Mouse (Mus musculus) hindbrain, embryonic 16.5 days (tissue): ENCODE data around the gene Cdc20. TPM values are rescaled to one million over a fixed set of nuclear protein-coding genes. Genes with fewer than 3 reads are reported as not detected.

Experiments
- ATAC-seq: fragments of 200-750 bp; cut with Nextera tagmentation; 2 replicates; pipeline ENCODE4 v1.8.0; 2017; ENCODE audit warnings: moderate TSS enrichment, moderate library complexity
- H3K27ac ChIP-seq: fragments of 300-500 bp; sonication (generic); 2 replicates; pipeline ENCODE4 v1.5.1; 2014; ENCODE audit warnings: low read depth, mild to moderate bottlenecking, control low read depth, low read length, moderate library complexity
- H3K27me3 ChIP-seq: fragments of 300-500 bp; sonication (generic); replicated peaks from 2 replicates; pipeline ENCODE4 v1.6.1; 2014; ENCODE audit warnings: low read length; ENCODE audit not compliant: control insufficient read depth, insufficient read depth
- H3K36me3 ChIP-seq: fragments of 300-500 bp; sonication (generic); 2 replicates; pipeline ENCODE4 v1.6.1; 2014; ENCODE audit warnings: mild to moderate bottlenecking, low read length, moderate library complexity, mixed read lengths; ENCODE audit not compliant: control insufficient read depth, insufficient read depth
- H3K4me1 ChIP-seq: fragments of 300-500 bp; sonication (generic); 2 replicates; pipeline ENCODE4 v1.6.1; 2014; ENCODE audit warnings: low read depth, low read length; ENCODE audit not compliant: control insufficient read depth, insufficient read depth
- H3K4me2 ChIP-seq: fragments of 300-500 bp; sonication (generic); 2 replicates; pipeline ENCODE4 v1.6.1; 2014; ENCODE audit warnings: mild to moderate bottlenecking, low read length, control low read depth, moderate library complexity
- H3K4me3 ChIP-seq: fragments of 300-500 bp; sonication (generic); 2 replicates; pipeline ENCODE4 v1.5.1; 2014; ENCODE audit warnings: mild to moderate bottlenecking, low read length, control low read depth, moderate library complexity
- H3K9ac ChIP-seq: fragments of 300-500 bp; sonication (generic); 2 replicates; pipeline ENCODE4 v1.6.1; 2014; ENCODE audit warnings: low read depth, mild to moderate bottlenecking, control low read depth, low read length, moderate library complexity
- H3K9me3 ChIP-seq: fragments of 300-500 bp; sonication (generic); 2 replicates; pipeline ENCODE4 v1.6.1; 2014; ENCODE audit warnings: mild to moderate bottlenecking, low read length, moderate library complexity; ENCODE audit not compliant: control insufficient read depth
- WGBS: fragments of 180-500 bp; shearing (Covaris S2); extraction: QIAGEN DNeasy Blood & Tissue Kit; methylation state at CpG from one replicate; pipeline ENCODE4 v1.1.7; 2014; 5-methylcytosine and 5-hydroxymethylcytosine counted together
- polyA plus RNA-seq: library from polyadenylated mRNA; unstranded; fragments of >200 nt; fragmentation: Nextera tagmentation; extraction: Ambion mirVana; gene quantifications from 2 replicates; pipeline ENCODE4 v1.2.1, GENCODE M21; 2015

Cdc20 gene
- polyA plus RNA-seq = 39.6 and 53.7 TPM in 2 replicates

DNA sequence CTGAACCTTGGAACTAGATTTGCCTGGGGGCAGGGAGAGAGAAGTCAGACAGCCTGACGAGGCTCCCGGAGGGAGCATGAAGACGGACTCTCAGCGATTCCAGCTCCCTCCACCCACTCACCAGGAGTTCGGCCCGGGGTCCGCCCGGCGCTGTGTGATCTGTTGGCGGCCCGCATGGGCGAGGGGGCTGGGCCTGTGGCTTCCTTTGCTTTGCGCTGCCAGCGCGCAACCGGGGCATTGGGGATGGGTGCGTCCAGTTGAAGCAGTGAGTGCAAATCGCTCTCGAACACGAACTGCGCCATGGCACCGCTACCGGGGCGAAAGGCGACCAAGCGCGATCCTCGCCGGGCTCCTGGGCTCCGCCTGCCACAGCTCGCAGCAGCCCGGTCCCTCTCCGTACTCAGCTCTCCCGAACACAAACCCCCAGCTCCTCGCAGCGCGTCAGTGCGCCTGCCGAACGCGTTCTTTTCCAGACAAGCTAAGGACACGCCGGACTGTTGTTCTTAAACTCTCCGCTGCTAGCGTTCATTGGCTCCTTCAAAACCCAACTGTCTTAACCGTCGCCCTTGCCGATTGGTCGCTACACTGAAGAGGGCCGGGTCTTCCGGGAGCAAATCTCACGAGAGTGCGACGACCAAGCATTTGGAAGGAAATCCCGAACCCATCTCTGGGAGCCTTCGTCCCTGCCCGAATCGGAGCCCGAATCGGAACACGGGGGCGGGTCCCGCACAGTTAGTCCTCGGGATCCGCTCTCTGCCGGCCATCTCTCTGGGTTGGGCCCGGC, at the start of gene Cdc20:
Gene Cdc20 (minus strand): TSS at position 533 of the 784 bp plus-strand sequence.
- Histone ChIP-seq H3K9ac (peak within 1 kb of the TSS; percentile 60), H3K27me3 (no peaks in the 10 kb centered on the region), H3K36me3 (peaks cover 5% of the 10 kb centered on the region; the same call in 1 of the 2 replicates), H3K4me1 (peaks cover 11% of the 10 kb centered on the region), H3K4me3 (peak within 1 kb of the TSS; percentile 48), H3K9me3 (no peaks in the 10 kb centered on the region), H3K27ac (peak within 1 kb of the TSS; percentile 84), H3K4me2 (peak within 1 kb of the TSS; percentile 84)
- under 1% methylated on average over 59 of the region's 67 CpGs for WGBS
- peak; percentile 97 for ATAC-seq

DNA sequence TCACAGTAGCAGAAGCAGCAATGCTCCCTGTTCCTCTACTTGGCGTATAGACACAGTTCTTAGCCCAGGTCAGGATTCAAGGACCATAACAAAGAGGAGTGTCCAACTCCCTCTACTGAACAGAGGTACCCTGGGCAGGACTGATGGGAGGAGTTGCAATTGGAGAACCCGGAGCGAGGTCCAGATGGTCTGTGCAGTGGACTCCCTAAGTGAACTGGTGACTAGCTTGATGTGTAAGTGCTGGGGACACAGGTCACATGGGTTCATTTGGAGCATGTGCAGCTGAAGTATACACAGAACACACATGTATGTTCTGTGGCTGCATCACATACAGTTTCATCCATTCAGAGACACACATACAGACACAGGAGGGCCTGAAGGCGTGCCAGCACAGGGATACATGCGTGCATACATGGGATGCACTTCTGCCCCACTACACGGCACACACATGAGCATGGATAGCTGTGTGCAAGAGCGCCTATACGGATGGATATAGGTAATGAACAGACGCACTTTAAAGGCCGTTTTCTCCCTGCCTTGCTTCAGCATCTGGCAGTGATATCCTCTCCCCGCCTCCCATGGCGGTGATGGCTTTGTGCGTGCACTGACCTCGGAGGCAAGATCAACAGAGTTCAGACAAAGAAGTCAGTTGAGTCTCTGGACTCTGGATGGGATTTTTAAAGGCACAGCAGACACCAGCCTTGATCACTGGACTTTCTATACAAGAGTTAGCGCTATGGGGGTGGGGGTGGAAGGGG, 39.8 kb upstream of the Cdc20 start:
- no peak overlapping the region for H3K9ac ChIP-seq

DNA sequence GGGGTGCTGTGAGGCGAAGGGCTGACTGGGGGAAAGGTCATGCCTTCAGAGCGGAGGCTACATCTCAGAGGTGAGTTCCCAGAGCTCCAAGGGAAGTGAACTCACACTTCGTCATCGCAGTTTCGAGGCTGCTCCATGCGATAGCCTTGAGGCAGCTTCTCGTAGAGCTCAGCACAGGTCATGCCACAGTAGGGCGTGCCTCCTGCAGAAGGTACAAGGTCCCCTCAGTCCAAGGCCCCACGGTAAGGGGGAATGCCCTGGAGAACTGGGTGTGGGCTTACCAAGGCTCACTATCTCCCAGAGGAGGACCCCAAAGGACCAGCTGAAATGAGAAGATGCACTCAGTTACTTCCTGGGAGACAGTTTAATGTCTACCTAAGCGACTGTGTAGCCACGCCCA, 35.5 kb upstream of the Cdc20 start:
- no peak overlapping the region for H3K27ac ChIP-seq
- H3K4me3 ChIP-seq = no peak overlapping the region
- H3K4me1 ChIP-seq = no peaks in the 10 kb centered on the region
- peaks cover 4% of the 10 kb centered on the region for H3K9me3 ChIP-seq
- ATAC-seq = no peak
- WGBS = 93% methylated on average over 11 of the region's 11 CpGs
- no peaks in the 10 kb centered on the region for H3K27me3 ChIP-seq
- no peak overlapping the region for H3K9ac ChIP-seq
- H3K4me2 ChIP-seq = no peak overlapping the region
- H3K36me3 ChIP-seq = no peaks in the 10 kb centered on the region

More for the DNA sequence above, 39.8 kb upstream of the Cdc20 start:
- Histone ChIP-seq H3K4me1 (no peaks in the 10 kb centered on the region), H3K9me3 (no peaks in the 10 kb centered on the region), H3K4me2 (no peak overlapping the region), H3K36me3 (no peaks in the 10 kb centered on the region), H3K27me3 (no peaks in the 10 kb centered on the region), H3K27ac (no peak overlapping the region), H3K4me3 (no peak overlapping the region)
- ATAC-seq = no peak
- WGBS = 49% methylated on average over 15 of the region's 15 CpGs

DNA sequence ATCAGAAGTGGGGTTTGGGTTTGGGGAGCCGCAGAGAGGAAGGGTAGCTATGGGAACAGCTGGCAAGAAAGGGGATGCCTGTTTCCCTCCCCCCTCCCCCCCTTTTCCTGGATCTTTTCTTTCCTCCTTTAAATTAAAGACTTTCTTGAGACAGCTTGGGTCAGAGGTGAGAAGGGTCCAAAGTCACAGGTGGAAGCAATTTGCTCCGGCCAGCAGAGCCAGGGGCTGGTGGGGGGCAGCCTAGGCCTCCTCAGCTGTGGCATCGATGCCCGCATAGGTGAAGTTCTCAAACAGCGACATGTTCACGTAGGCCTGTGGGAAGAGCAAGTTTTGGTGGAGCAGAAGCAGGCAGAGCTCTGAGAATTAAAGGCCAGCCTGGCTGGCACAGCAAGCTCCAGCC, 34.1 kb upstream of the Cdc20 start:
- ATAC-seq = no peak
- H3K27me3 ChIP-seq = no peaks in the 10 kb centered on the region
- H3K36me3 ChIP-seq = no peaks in the 10 kb centered on the region
- peaks cover 4% of the 10 kb centered on the region for H3K9me3 ChIP-seq
- H3K27ac ChIP-seq = no peak overlapping the region
- H3K4me2 ChIP-seq = no peak overlapping the region
- H3K4me1 ChIP-seq = no peaks in the 10 kb centered on the region
- H3K9ac ChIP-seq = no peak overlapping the region
- WGBS = 84% methylated on average over 6 of the region's 6 CpGs
- H3K4me3 ChIP-seq = no peak overlapping the region

DNA sequence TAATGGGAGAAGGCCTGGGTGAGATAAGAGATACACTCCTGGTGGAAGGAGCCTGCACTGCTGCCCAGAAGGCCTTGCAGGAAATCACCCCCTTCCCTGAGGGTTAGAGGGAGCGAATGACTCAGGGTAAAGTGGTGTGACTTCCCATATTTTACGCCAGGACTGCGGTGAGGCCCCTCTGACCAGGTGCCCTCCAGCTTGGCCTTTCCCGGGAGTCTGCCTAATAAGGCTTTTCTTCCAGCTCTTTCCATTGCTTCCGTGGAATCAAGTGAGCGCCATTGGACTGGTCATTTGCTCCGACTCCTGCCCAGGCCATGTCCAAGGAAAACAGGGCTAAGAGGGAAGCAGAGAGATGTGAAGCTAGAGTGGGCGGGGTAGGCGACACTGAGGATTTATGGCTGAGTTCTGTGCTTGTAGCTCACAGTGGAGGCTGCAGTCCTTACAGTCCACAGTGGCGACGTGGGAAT, 28.6 kb upstream of the Cdc20 start:
- H3K9me3 ChIP-seq = peaks cover 4% of the 10 kb centered on the region
- ATAC-seq = no peak
- no peak overlapping the region for H3K9ac ChIP-seq
- no peak overlapping the region for H3K27ac ChIP-seq
- no peak overlapping the region for H3K4me3 ChIP-seq
- WGBS = 57% methylated on average over 11 of the region's 11 CpGs
- no peaks in the 10 kb centered on the region for H3K4me1 ChIP-seq
- no peaks in the 10 kb centered on the region for H3K27me3 ChIP-seq
- no peaks in the 10 kb centered on the region for H3K36me3 ChIP-seq
- no peak overlapping the region for H3K4me2 ChIP-seq

DNA sequence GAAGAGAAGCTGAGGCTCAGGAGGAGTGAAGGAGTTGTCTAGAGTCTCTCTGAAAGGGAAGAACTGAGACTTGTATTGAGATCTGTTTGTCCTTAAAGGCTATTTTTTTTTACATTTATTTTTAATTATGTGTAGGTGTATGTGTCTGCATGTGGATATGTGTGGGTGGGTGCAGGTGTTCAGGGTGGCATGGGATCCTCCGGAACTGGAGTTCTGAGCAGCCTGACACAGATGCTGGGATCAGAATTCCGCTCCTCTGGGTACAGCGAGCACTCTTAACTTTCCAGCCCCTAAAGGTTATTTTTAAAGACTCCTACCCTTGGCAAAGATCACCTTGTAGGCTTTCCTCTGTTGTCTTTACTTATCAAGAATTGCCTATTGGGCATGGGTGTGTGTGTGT, 27.8 kb upstream of the Cdc20 start:
- H3K4me1 ChIP-seq = no peaks in the 10 kb centered on the region
- H3K27ac ChIP-seq = no peak overlapping the region
- ATAC-seq = no peak
- no peaks in the 10 kb centered on the region for H3K36me3 ChIP-seq
- 95% methylated on average over 3 of the region's 3 CpGs for WGBS
- no peaks in the 10 kb centered on the region for H3K27me3 ChIP-seq
- H3K9me3 ChIP-seq = peaks cover 4% of the 10 kb centered on the region
- H3K4me2 ChIP-seq = no peak overlapping the region
- no peak overlapping the region for H3K4me3 ChIP-seq
- H3K9ac ChIP-seq = no peak overlapping the region

DNA sequence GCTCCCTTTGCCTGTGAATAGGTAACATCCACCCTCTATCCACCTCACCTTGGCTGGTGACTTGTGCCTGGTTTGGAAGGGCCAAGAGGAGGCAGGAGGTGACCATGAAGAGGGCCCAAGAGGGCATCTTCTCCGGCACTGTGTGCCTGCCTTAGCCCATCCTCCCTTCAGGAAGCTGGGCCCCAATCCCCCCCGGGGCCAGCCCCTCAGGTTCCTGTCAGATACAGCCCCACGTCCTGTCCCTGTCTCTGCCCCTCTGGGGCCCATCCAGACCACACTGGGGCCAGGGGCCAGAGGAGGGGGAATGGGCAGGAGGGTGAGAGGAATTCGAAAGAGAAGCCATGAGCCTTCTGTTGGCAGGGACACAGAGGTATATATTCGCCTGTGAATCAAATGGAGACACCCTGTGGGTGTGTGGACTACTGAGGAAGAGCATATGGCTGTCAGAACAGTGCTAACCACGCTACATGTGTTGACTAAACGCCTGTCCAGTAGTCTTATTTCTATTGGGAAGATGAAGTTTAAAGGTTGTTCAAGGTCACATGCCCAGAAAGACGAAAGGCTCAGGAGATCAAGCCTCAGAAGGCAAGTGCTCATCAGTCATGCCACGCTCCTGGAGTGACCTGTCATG, 20.3 kb upstream of the Cdc20 start, which contains the start of gene Mpl:
Gene Mpl (minus strand): TSS at position 169 of the 631 bp plus-strand sequence.
- WGBS = 72% methylated on average over 9 of the region's 9 CpGs
- H3K9ac ChIP-seq = no peak within 1 kb of the TSS
- ATAC-seq = no peak
- H3K9me3 ChIP-seq = no peaks in the 10 kb centered on the region
- H3K36me3 ChIP-seq = no peaks in the 10 kb centered on the region
- no peak within 1 kb of the TSS for H3K4me3 ChIP-seq
- H3K4me1 ChIP-seq = no peaks in the 10 kb centered on the region
- H3K27ac ChIP-seq = no peak within 1 kb of the TSS
- H3K4me2 ChIP-seq = no peak within 1 kb of the TSS
- no peaks in the 10 kb centered on the region for H3K27me3 ChIP-seq

DNA sequence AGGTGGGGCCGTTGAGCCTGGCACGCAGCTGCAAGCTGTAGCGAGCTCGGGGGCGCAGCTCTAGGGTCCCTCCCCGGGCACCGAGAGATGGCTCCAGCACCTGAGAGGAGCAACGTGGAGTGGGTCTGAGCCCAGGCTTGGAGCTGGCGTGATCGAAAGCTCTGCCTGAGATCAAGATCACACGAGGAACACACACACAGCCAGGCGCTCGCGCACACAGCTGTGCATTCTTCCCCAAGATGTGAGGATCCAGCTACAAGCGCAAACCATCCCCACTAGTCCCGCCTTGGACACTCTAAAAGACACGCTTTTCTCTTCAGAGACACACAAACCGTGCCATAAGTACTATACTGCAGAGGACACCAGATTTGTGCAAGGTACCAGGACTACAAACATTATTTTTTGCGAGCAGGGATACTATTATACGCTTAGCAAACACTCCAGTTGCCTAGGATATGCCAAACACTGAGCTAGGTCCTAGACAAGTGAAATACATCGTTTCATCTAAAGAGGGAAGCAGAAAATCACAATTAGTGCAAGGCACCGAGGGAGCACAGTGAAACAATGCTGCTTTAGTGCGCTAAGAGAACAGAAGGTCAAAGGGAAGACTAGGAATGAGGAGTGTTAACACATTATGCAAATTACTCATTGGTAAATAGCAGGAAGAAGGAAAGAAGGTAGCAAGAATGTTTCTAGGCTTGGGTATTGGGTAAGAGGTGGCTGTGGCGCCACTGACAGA, 9.4 kb upstream of the Cdc20 start:
- WGBS = 19% methylated on average over 24 of the region's 24 CpGs
- Histone ChIP-seq H3K27ac (0 out of 2 replicates have a peak overlapping the region, but pooled peaks have one; percentile 13), H3K4me1 (peaks cover 10% of the 10 kb centered on the region)

More for the DNA sequence above, 9.4 kb upstream of the Cdc20 start:
- Histone ChIP-seq H3K9ac (peak overlapping the region; percentile 66), H3K9me3 (no peaks in the 10 kb centered on the region), H3K4me3 (peak overlapping the region; percentile 49), H3K36me3 (no peaks in the 10 kb centered on the region), H3K4me2 (peak overlapping the region; percentile 94), H3K27me3 (no peaks in the 10 kb centered on the region)
- ATAC-seq = peak; percentile 68
